Mouse (Mus musculus) MEL (cell line): ENCODE data around the gene Lect2.

ENCODE experiments used
- CHD2 ChIP-seq: IDR thresholded peaks from 2 replicates; pipeline ENCODE4 v1.6.1; 2011; ENCODE audit warnings: low read length, improper control_type of control experiment
- CTCF ChIP-seq, 3 experiments: IDR thresholded peaks in 2 of 3; conservative IDR thresholded peaks in 1 of 3; 2 replicates each; pipeline ENCODE4 v1.5.1; 2011 to 2012; ENCODE audit warnings: low read length in 3 of 3, low read depth in 2 of 3, mild to moderate bottlenecking in 2 of 3, improper control_type of control experiment in 1 of 3, inconsistent platforms in 1 of 3, mixed read lengths in 1 of 3, moderate library complexity in 1 of 3; ENCODE audit not compliant: control insufficient read depth in 1 of 3, insufficient read depth in 1 of 3, poor library complexity in 1 of 3, severe bottlenecking in 1 of 3
- E2F4 ChIP-seq: IDR thresholded peaks from 2 replicates; pipeline ENCODE4 v1.6.1; 2011; ENCODE audit warnings: low read depth, low read length, improper control_type of control experiment, borderline replicate concordance
- EP300 ChIP-seq, 2 experiments: IDR thresholded peaks; 2 replicates each; pipeline ENCODE4 v1.6.1; 2011; ENCODE audit warnings: improper control_type of control experiment in 2 of 2, low read length in 2 of 2, low read depth in 1 of 2, mild to moderate bottlenecking in 1 of 2
- MAX ChIP-seq: IDR thresholded peaks from 2 replicates; pipeline ENCODE4 v1.6.1; 2011; ENCODE audit warnings: low read length, improper control_type of control experiment
- MAZ ChIP-seq: IDR thresholded peaks from 2 replicates; pipeline ENCODE4 v1.6.1; 2012; ENCODE audit warnings: low read depth, mild to moderate bottlenecking, inconsistent platforms, low read length, improper control_type of control experiment
- MEF2A ChIP-seq: IDR thresholded peaks from 2 replicates; pipeline ENCODE4 v1.6.1; 2014; ENCODE audit warnings: low read depth, mild to moderate bottlenecking, inconsistent platforms, low read length, improper control_type of control experiment; ENCODE audit not compliant: poor library complexity, insufficient replicate concordance, severe bottlenecking; ENCODE audit errors: extremely low read depth
- NRF1 ChIP-seq: IDR thresholded peaks from 2 replicates; pipeline ENCODE4 v1.6.1; 2014; ENCODE audit warnings: low read depth, mild to moderate bottlenecking, inconsistent platforms, low read length, improper control_type of control experiment, moderate library complexity; ENCODE audit not compliant: poor library complexity, insufficient read depth, severe bottlenecking
- POLR2A ChIP-seq, 2 experiments: IDR thresholded peaks; 2 replicates each; pipeline ENCODE4 v1.6.1; 2011 to 2012; ENCODE audit warnings: low read length in 2 of 2, mild to moderate bottlenecking in 2 of 2, control low read depth in 1 of 2, improper control_type of control experiment in 1 of 2, low read depth in 1 of 2, moderate library complexity in 1 of 2; ENCODE audit not compliant: control insufficient read depth in 1 of 2, insufficient read depth in 1 of 2, poor library complexity in 1 of 2
- TAL1 ChIP-seq: IDR thresholded peaks from 2 replicates; pipeline ENCODE4 v1.6.1; 2012; ENCODE audit warnings: mild to moderate bottlenecking, inconsistent platforms, low read length, moderate library complexity, mixed read lengths
- TCF12 ChIP-seq: IDR thresholded peaks from 2 replicates; pipeline ENCODE4 v1.6.1; 2014; ENCODE audit warnings: low read depth, mild to moderate bottlenecking, inconsistent platforms, low read length, improper control_type of control experiment, moderate library complexity
- UBTF ChIP-seq: IDR thresholded peaks from 2 replicates; pipeline ENCODE4 v1.6.1; 2012; ENCODE audit warnings: low read depth, mild to moderate bottlenecking, inconsistent platforms, low read length, improper control_type of control experiment, moderate library complexity, borderline replicate concordance; ENCODE audit not compliant: insufficient read depth
- ZMIZ1 ChIP-seq: IDR thresholded peaks from 2 replicates; pipeline ENCODE4 v1.6.1; 2012; ENCODE audit warnings: low read depth, mild to moderate bottlenecking, inconsistent platforms, low read length, improper control_type of control experiment, moderate library complexity

GRCm38 (mm10) chr13:56500636-56501035 is 47.7 kb downstream of the Lect2 start:
- TF ChIP-seq UBTF, result no peak
- no peak for TF ChIP-seq TCF12
- TF ChIP-seq NRF1, result no peak
- no peak for TF ChIP-seq CTCF (IDR thresholded peaks at IDR 0.05 in 2 of 3, conservative IDR thresholded peaks at IDR 0.05 in 1 of 3; ENCODE audit: control insufficient read depth in 1 of 3, insufficient read depth in 1 of 3, low read depth in 2 of 3, low read length in 3 of 3, poor library complexity in 1 of 3, severe bottlenecking in 1 of 3)
- TF ChIP-seq MAZ, result no peak
- no peak for TF ChIP-seq MEF2A
- no peak for TF ChIP-seq ZMIZ1
- no peak for TF ChIP-seq CHD2
- no peak for TF ChIP-seq EP300 (IDR thresholded peaks at IDR 0.05; ENCODE audit: low read depth in 1 of 2, low read length in 2 of 2)
- TF ChIP-seq E2F4, result no peak
- no peak for TF ChIP-seq MAX
- no peak for TF ChIP-seq POLR2A (IDR thresholded peaks at IDR 0.05; ENCODE audit: control insufficient read depth in 1 of 2, insufficient read depth in 1 of 2, low read depth in 1 of 2, low read length in 2 of 2, poor library complexity in 1 of 2)
- no peak for TF ChIP-seq TAL1
